Mouse (Mus musculus): ENCODE results near the gene Ceacam1.

DNA sequence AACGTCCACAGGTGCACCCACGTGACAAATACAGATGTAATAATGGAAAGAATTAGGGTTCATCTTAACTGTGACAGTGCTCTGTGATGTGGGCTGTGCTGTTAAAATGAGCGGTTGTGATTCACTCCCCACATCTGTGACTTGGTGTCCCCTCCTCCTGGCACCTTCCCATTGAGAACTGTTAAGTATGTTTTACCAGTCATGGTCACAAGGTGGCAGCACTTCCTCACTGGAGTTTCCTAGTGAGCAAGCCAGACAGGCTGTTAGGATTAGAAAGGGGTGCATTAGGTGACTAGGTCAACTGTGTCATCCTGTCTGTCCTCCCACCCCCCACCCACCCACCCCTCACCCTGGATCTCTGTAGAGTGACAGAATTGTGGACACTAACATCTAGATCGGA is 53.0 kb downstream of the Ceacam1 start:
- TF ChIP-seq GATA1 (IDR thresholded peaks at IDR 0.05; ENCODE audit: borderline replicate concordance, low read length) (no peak), FLI1 (IDR thresholded peaks at IDR 0.05; ENCODE audit: low read length) (no peak)

Data from megakaryocyte, embryonic 14.5 days (primary cell).